Mouse (Mus musculus): ENCODE measurements around the gene Baz2a. TPM values are rescaled to one million over a fixed set of nuclear protein-coding genes. Genes with fewer than 3 reads are reported as not detected.
"Not testable (repeated sequence)": the region's sequence is repeated elsewhere in the genome, so short reads cannot be mapped to it uniquely, and the experiment has no call there.

Baz2a gene
- polyA plus RNA-seq, 1 experiment from 2014 or later, result 10.6 TPM

- no peak for ATAC-seq (ENCODE audit: borderline replicate concordance, extremely low read depth, low FRiP score, low TSS enrichment)
- Histone ChIP-seq H3K27ac (no peak overlapping the region; the same call in 1 of the 2 replicates), H3K4me1 (peaks cover 14% of the 10 kb centered on the region), H3K4me3 (no peak overlapping the region), H3K9me3 (no peaks in the 10 kb centered on the region), H3K9ac (no peak overlapping the region), H3K27me3 (no peaks in the 10 kb centered on the region), H3K36me3 (no peaks in the 10 kb centered on the region), H3K4me2 (no peak overlapping the region)
- WGBS, result 59% methylated on average over 3 of the region's 3 CpGs
Measured at GRCm38 (mm10) chr10:128153978-128154377, 62.6 kb downstream of the Baz2a start.

GRCm38 (mm10) chr10:128165726-128166125, 74.3 kb downstream of the Baz2a start:
- H3K27me3 ChIP-seq; H3K9me3 ChIP-seq; ATAC-seq (ENCODE audit: borderline replicate concordance, extremely low read depth, low FRiP score, low TSS enrichment); H3K4me1 ChIP-seq; H3K4me2 ChIP-seq; H3K9ac ChIP-seq; H3K36me3 ChIP-seq; H3K4me3 ChIP-seq; H3K27ac ChIP-seq: not testable (repeated sequence)
- 72% methylated on average over 3 of the region's 3 CpGs for WGBS

- ATAC-seq (ENCODE audit: borderline replicate concordance, extremely low read depth, low FRiP score, low TSS enrichment), result no peak
- no peak overlapping the region for H3K4me3 ChIP-seq
- WGBS, result 33% methylated on average over 6 of the region's 6 CpGs
- no peak overlapping the region for H3K9ac ChIP-seq
- H3K36me3 ChIP-seq, result 0 out of 2 replicates have a peak, but pooled peaks cover 3% of the 10 kb centered on the region
- no peak overlapping the region for H3K27ac ChIP-seq
- no peaks in the 10 kb centered on the region for H3K9me3 ChIP-seq
- H3K4me2 ChIP-seq, result no peak overlapping the region
- H3K4me1 ChIP-seq, result peaks cover 6% of the 10 kb centered on the region
- no peaks in the 10 kb centered on the region for H3K27me3 ChIP-seq
Measured at GRCm38 (mm10) chr10:128167091-128167490, 75.7 kb downstream of the Baz2a start.

GRCm38 (mm10) chr10:128171348-128171747, 80.0 kb downstream of the Baz2a start:
- not testable (repeated sequence) for H3K27me3 ChIP-seq; H3K9me3 ChIP-seq; H3K36me3 ChIP-seq; H3K4me2 ChIP-seq; ATAC-seq (ENCODE audit: borderline replicate concordance, extremely low read depth, low FRiP score, low TSS enrichment); H3K9ac ChIP-seq; H3K4me3 ChIP-seq; H3K27ac ChIP-seq
- H3K4me1 ChIP-seq, result peaks cover 24% of the 10 kb centered on the region
- WGBS, result 98% methylated on average over 10 of the region's 10 CpGs

GRCm38 (mm10) chr10:128175302-128175701, 83.9 kb downstream of the Baz2a start:
- H3K27me3 ChIP-seq, result no peaks in the 10 kb centered on the region
- peak overlapping the region; percentile 95 for H3K27ac ChIP-seq
- 11% methylated on average over 3 of the region's 3 CpGs for WGBS
- H3K9ac ChIP-seq, result peak overlapping the region; percentile 62
- peak overlapping the region; percentile 60 for H3K4me3 ChIP-seq
- peaks cover 24% of the 10 kb centered on the region for H3K4me1 ChIP-seq
- peak overlapping the region; percentile 66 for H3K4me2 ChIP-seq
- no peaks in the 10 kb centered on the region for H3K9me3 ChIP-seq
- ATAC-seq (ENCODE audit: borderline replicate concordance, extremely low read depth, low FRiP score, low TSS enrichment), result no peak
- H3K36me3 ChIP-seq, result no peaks in the 10 kb centered on the region

- no peaks in the 10 kb centered on the region for H3K9me3 ChIP-seq
- no peaks in the 10 kb centered on the region for H3K27me3 ChIP-seq
- H3K4me1 ChIP-seq, result peaks cover 26% of the 10 kb centered on the region
- peak overlapping the region; percentile 95 for H3K27ac ChIP-seq
- H3K9ac ChIP-seq, result peak overlapping the region; percentile 62
- 1% methylated on average over 17 of the region's 17 CpGs for WGBS
- peak overlapping the region; percentile 66 for H3K4me2 ChIP-seq
- peak; percentile 90 for ATAC-seq (ENCODE audit: borderline replicate concordance, extremely low read depth, low FRiP score, low TSS enrichment)
- no peaks in the 10 kb centered on the region for H3K36me3 ChIP-seq
- peak overlapping the region; percentile 60 for H3K4me3 ChIP-seq
Measured at GRCm38 (mm10) chr10:128175996-128176755, 84.8 kb downstream of the Baz2a start.

- Histone ChIP-seq H3K36me3 (no peaks in the 10 kb centered on the region), H3K4me3 (no peak overlapping the region), H3K4me1 (peaks cover 26% of the 10 kb centered on the region), H3K4me2 (no peak overlapping the region), H3K27me3 (no peaks in the 10 kb centered on the region), H3K9ac (no peak overlapping the region), H3K9me3 (no peaks in the 10 kb centered on the region), H3K27ac (no peak overlapping the region)
- no peak for ATAC-seq (ENCODE audit: borderline replicate concordance, extremely low read depth, low FRiP score, low TSS enrichment)
- WGBS, result 76% methylated on average over 4 of the region's 4 CpGs
Measured at GRCm38 (mm10) chr10:128177316-128177715, 85.9 kb downstream of the Baz2a start.

MicroRNAs encoded within 50 kb of the gene (microRNA counts, 519-probe panel; counts per million panel counts)
- microRNA mmu-miR-677, result 19.7 counts per million

Small RNAs within 50 kb of the gene (microRNA-seq; reads per million reads assigned to microRNA genes)
- 7.6 reads per million, percentile 26 among the genes with 10 or more reads in this experiment for gene Mir677

Other genes with a start within 250 kb of the Baz2a start
- not detected in 2 replicates for gene Rdh19, start 241.6 kb upstream of the Baz2a start, polyA plus RNA-seq (2015; fragmentation: Nextera tagmentation; extraction: Ambion mirVana)
- not detected in 2 replicates for gene Rdh16f2, start 225.1 kb upstream of the Baz2a start, polyA plus RNA-seq (2015; fragmentation: Nextera tagmentation; extraction: Ambion mirVana)
- not detected in 2 replicates for gene Rdh7, start 202.8 kb upstream of the Baz2a start, polyA plus RNA-seq (2015; fragmentation: Nextera tagmentation; extraction: Ambion mirVana)
- not detected in 2 replicates for gene Sdr9c7, start 193.1 kb upstream of the Baz2a start, polyA plus RNA-seq (2015; fragmentation: Nextera tagmentation; extraction: Ambion mirVana)
- gene Hsd17b6, start 84.0 kb upstream of the Baz2a start, polyA plus RNA-seq (2015; fragmentation: Nextera tagmentation; extraction: Ambion mirVana), result not detected in 2 replicates
- gene Prim1, start 76.4 kb upstream of the Baz2a start, polyA plus RNA-seq (2015; fragmentation: Nextera tagmentation; extraction: Ambion mirVana), result 90.2 and 93.0 TPM in 2 replicates
- gene Naca, start 56.0 kb upstream of the Baz2a start, polyA plus RNA-seq (2015; fragmentation: Nextera tagmentation; extraction: Ambion mirVana), result 728 and 741 TPM in 2 replicates
- gene Ptges3, start 32.6 kb upstream of the Baz2a start, polyA plus RNA-seq (2015; fragmentation: Nextera tagmentation; extraction: Ambion mirVana), result 550 and 564 TPM in 2 replicates
- 2,263 and 2,267 TPM in 2 replicates for gene Atp5b, start 8.3 kb upstream of the Baz2a start, polyA plus RNA-seq (2015; fragmentation: Nextera tagmentation; extraction: Ambion mirVana)
- 32.2 and 34.9 TPM in 2 replicates for gene Rbms2, start 88.7 kb downstream of the Baz2a start, polyA plus RNA-seq (2015; fragmentation: Nextera tagmentation; extraction: Ambion mirVana)
- 2.1 and 2.2 TPM in 2 replicates for gene Gls2, start 102.9 kb downstream of the Baz2a start, polyA plus RNA-seq (2015; fragmentation: Nextera tagmentation; extraction: Ambion mirVana)
- gene Spryd4, start 120.2 kb downstream of the Baz2a start, polyA plus RNA-seq (2015; fragmentation: Nextera tagmentation; extraction: Ambion mirVana), result 27.0 and 27.4 TPM in 2 replicates
- gene Mip, start 134.3 kb downstream of the Baz2a start, polyA plus RNA-seq (2015; fragmentation: Nextera tagmentation; extraction: Ambion mirVana), result not detected in 2 replicates
- gene Timeless, start 140.5 kb downstream of the Baz2a start, polyA plus RNA-seq (2015; fragmentation: Nextera tagmentation; extraction: Ambion mirVana), result 61.4 and 63.1 TPM in 2 replicates
- gene Apon, start 162.5 kb downstream of the Baz2a start, polyA plus RNA-seq (2015; fragmentation: Nextera tagmentation; extraction: Ambion mirVana), result 0.19 and 0.37 TPM in 2 replicates
- gene Apof, start 177.1 kb downstream of the Baz2a start, polyA plus RNA-seq (2015; fragmentation: Nextera tagmentation; extraction: Ambion mirVana), result 0.15 and 0.67 TPM in 2 replicates
- 10.5 and 14.0 TPM in 2 replicates for gene Stat2, start 179.0 kb downstream of the Baz2a start, polyA plus RNA-seq (2015; fragmentation: Nextera tagmentation; extraction: Ambion mirVana)
- gene Il23a, start 207.2 kb downstream of the Baz2a start, polyA plus RNA-seq (2015; fragmentation: Nextera tagmentation; extraction: Ambion mirVana), result 0.15 and 0.17 TPM in 2 replicates
- 34.1 and 34.5 TPM in 2 replicates for gene Pan2, start 211.8 kb downstream of the Baz2a start, polyA plus RNA-seq (2015; fragmentation: Nextera tagmentation; extraction: Ambion mirVana)
- gene Cnpy2, start 230.9 kb downstream of the Baz2a start, polyA plus RNA-seq (2015; fragmentation: Nextera tagmentation; extraction: Ambion mirVana), result 329 and 346 TPM in 2 replicates
- gene Cs, start 246.2 kb downstream of the Baz2a start, polyA plus RNA-seq (2015; fragmentation: Nextera tagmentation; extraction: Ambion mirVana), result 183 and 185 TPM in 2 replicates

All from lung, embryonic 15.5 days (tissue).